Mouse (Mus musculus) liver, embryonic 11.5 days (tissue): ENCODE results near the gene Tk1. TPM values are rescaled to one million over a fixed set of nuclear protein-coding genes. Genes with fewer than 3 reads are reported as not detected.
A peak's percentile ranks its signal among the peaks of the same experiment; 100 is the strongest.

ENCODE experiments used
- ATAC-seq: fragments of 200-750 bp; cut with Nextera tagmentation; replicated peaks from 2 replicates; pipeline ENCODE4 v1.8.0; 2017; ENCODE audit warnings: moderate number of reproducible peaks, mild to moderate bottlenecking, moderate TSS enrichment, moderate library complexity; ENCODE audit not compliant: low FRiP score
- DNase-seq: peaks from one replicate; pipeline ENCODE4 v3.0.0-alpha.2; 2017; ENCODE audit warnings: low spot score
- H3K27ac ChIP-seq: fragments of 300-500 bp; sonication (generic); 2 replicates; pipeline ENCODE4 v1.5.1; 2014; ENCODE audit warnings: mild to moderate bottlenecking, low read depth, low read length, control low read depth
- H3K27me3 ChIP-seq: fragments of 300-500 bp; sonication (generic); replicated peaks from 2 replicates; pipeline ENCODE4 v1.6.1; 2014; ENCODE audit warnings: low read length, mixed read lengths; ENCODE audit not compliant: control insufficient read depth, insufficient read depth
- H3K36me3 ChIP-seq: fragments of 300-500 bp; sonication (generic); 2 replicates; pipeline ENCODE4 v1.6.1; 2014; ENCODE audit warnings: mild to moderate bottlenecking, low read length, moderate library complexity, mixed read lengths; ENCODE audit not compliant: control insufficient read depth, insufficient read depth
- H3K4me1 ChIP-seq: fragments of 300-500 bp; sonication (generic); replicated peaks from 2 replicates; pipeline ENCODE4 v1.6.1; 2014; ENCODE audit warnings: low read length, mixed read lengths; ENCODE audit not compliant: control insufficient read depth, insufficient read depth
- H3K4me2 ChIP-seq: fragments of 300-500 bp; sonication (generic); 2 replicates; pipeline ENCODE4 v1.6.1; 2014; ENCODE audit warnings: mild to moderate bottlenecking, control low read depth, moderate library complexity
- H3K4me3 ChIP-seq: fragments of 300-500 bp; sonication (generic); 2 replicates; pipeline ENCODE4 v1.5.1; 2014; ENCODE audit warnings: low read depth, low read length, control low read depth
- H3K9ac ChIP-seq: fragments of 300-500 bp; sonication (generic); 2 replicates; pipeline ENCODE4 v1.6.1; 2014; ENCODE audit warnings: low read depth, low read length, control low read depth
- H3K9me3 ChIP-seq: fragments of 300-500 bp; sonication (generic); 2 replicates; pipeline ENCODE4 v1.6.1; 2016; ENCODE audit warnings: low read length, inconsistent platforms, mixed read lengths; ENCODE audit not compliant: control insufficient read depth
- WGBS: fragments of 180-500 bp; shearing (Covaris S2); extraction: QIAGEN DNeasy Blood & Tissue Kit; methylation state at CpG from one replicate; pipeline ENCODE4 v1.1.7; 2014; 5-methylcytosine and 5-hydroxymethylcytosine counted together
- polyA plus RNA-seq: library from polyadenylated mRNA; unstranded; fragments of >200 nt; fragmentation: Nextera tagmentation; extraction: Ambion mirVana; gene quantifications from 2 replicates; pipeline ENCODE4 v1.2.1, GENCODE M21; 2014

The Tk1 gene
- polyA plus RNA-seq, 1 experiment from 2014 or later = 185 TPM

GRCm38 (mm10) chr11:117783683-117784309, 42.1 kb downstream of the Tk1 start:
- peak overlapping the region; percentile 66 for H3K4me3 ChIP-seq
- peak overlapping the region; percentile 100 for H3K4me2 ChIP-seq
- no peak for ATAC-seq
- H3K9me3 ChIP-seq = no peaks in the 10 kb centered on the region
- peaks cover 2% of the 10 kb centered on the region; the same call in 1 of the 2 replicates for H3K27me3 ChIP-seq
- H3K36me3 ChIP-seq = peaks cover 3% of the 10 kb centered on the region; the same call in 1 of the 2 replicates
- WGBS = 42% methylated on average over 10 of the region's 10 CpGs
- peak; percentile 47 for DNase-seq
- peak overlapping the region; percentile 95 for H3K9ac ChIP-seq
- H3K4me1 ChIP-seq = peaks cover 35% of the 10 kb centered on the region
- H3K27ac ChIP-seq = peak overlapping the region; percentile 99

DNA sequence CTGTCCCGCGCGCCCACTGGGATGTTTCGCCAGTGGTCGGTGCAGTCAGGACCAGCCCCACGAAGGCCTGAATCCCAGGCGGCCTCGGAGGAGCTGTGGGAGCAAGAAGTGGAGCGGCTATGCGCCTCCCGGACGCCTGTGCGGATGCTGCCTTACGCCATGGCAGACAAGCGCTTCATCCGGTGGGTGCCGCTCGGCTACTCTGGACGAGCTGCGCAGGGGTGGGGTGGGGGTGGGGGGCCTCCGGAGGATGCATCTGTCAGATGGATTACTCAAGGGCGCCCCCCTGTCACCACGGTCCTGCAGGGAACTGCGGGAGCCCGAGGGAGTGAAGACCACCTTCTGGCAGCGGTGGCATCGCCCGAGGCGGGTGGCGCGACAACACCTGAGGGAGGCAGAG, 42.8 kb downstream of the Tk1 start:
- peak overlapping the region; percentile 66 for H3K4me3 ChIP-seq
- DNase-seq (peak; percentile 78), ATAC-seq (peak; percentile 14; the same call in 1 of the 2 replicates)
- 2% methylated on average over 31 of the region's 31 CpGs for WGBS
- peaks cover 42% of the 10 kb centered on the region for H3K4me1 ChIP-seq
- H3K4me2 ChIP-seq = peak overlapping the region; percentile 100
- peaks cover 4% of the 10 kb centered on the region for H3K36me3 ChIP-seq
- peak overlapping the region; percentile 95 for H3K9ac ChIP-seq
- H3K27me3 ChIP-seq = peaks cover 2% of the 10 kb centered on the region; the same call in 1 of the 2 replicates
- no peaks in the 10 kb centered on the region for H3K9me3 ChIP-seq
- H3K27ac ChIP-seq = peak overlapping the region; percentile 99

DNA sequence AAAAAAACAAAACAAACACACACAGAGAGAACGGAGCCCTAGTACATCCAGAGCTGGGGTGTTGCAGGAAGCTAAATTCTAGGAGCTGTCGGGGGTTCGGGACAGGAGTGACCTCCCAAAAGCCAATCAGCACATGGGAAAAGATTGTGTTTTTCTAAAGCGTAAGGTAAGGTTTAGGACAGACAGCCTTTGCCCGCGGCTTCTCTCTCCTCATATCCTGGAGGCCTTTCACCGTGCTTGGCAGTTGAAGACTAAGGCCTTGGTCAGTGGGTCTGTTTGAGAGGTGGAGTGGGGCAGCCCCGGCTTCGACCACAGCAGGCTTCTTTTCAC, 43.2 kb downstream of the Tk1 start:
- H3K4me2 ChIP-seq = peak overlapping the region; percentile 100
- peak overlapping the region; percentile 95 for H3K9ac ChIP-seq
- peaks cover 2% of the 10 kb centered on the region; the same call in 1 of the 2 replicates for H3K27me3 ChIP-seq
- DNase-seq (no peak), ATAC-seq (no peak)
- no peaks in the 10 kb centered on the region for H3K9me3 ChIP-seq
- H3K36me3 ChIP-seq = peaks cover 8% of the 10 kb centered on the region
- 30% methylated on average over 9 of the region's 9 CpGs for WGBS
- peak overlapping the region; percentile 66 for H3K4me3 ChIP-seq
- H3K27ac ChIP-seq = peak overlapping the region; percentile 99
- H3K4me1 ChIP-seq = peaks cover 44% of the 10 kb centered on the region

- ATAC-seq = peak; percentile 54
- Histone ChIP-seq H3K9ac (peak within 1 kb of the TSS; percentile 95), H3K4me2 (peak within 1 kb of the TSS; percentile 100), H3K4me1 (peaks cover 44% of the 10 kb centered on the region), H3K27ac (peak within 1 kb of the TSS; percentile 99), H3K27me3 (peaks cover 2% of the 10 kb centered on the region; the same call in 1 of the 2 replicates), H3K36me3 (peaks cover 8% of the 10 kb centered on the region), H3K9me3 (no peaks in the 10 kb centered on the region), H3K4me3 (peak within 1 kb of the TSS; percentile 66)
- 21% methylated on average over 24 of the region's 24 CpGs for WGBS
- peak; percentile 70 for DNase-seq
Measured at GRCm38 (mm10) chr11:117781993-117782704, 43.7 kb downstream of the Tk1 start, which contains the start of the genes Tmc8 and Tmc6. Gene Tmc8 (plus strand): TSS chr11:117782076. Gene Tmc6 (minus strand): TSS chr11:117782198.

DNA sequence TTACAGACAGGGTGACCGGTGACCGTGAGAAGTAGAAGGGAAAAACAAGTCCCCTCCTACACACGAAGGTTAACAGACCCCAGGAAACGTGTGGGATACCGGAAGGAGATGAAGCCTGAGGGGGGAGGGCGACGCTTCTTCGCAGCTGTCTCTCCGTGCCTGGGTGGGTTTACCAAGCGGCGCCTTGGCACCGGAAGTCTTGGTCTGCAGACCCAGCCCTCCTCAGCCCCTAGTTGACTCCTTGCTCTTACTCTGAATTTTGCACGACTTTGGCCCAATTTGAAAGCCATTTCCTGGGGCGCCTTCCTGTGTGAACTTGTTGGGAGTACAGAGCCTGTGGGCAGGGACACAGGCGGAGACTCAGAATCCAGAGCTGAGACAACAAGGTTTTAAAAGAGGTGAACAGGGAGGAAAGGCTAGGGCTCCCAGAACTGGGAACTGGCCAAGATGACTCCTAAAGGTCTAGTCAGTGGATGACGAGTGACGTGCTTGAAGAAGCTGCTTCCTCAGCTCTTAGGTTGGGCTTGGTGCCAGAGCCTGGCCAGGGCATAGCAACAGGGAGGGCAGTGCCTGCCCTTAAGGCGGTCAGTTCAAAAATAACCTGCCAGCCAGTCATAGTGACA, 44.6 kb downstream of the Tk1 start:
- H3K36me3 ChIP-seq = peaks cover 12% of the 10 kb centered on the region
- ATAC-seq (peak; percentile 2), DNase-seq (peak; percentile 60)

DNA sequence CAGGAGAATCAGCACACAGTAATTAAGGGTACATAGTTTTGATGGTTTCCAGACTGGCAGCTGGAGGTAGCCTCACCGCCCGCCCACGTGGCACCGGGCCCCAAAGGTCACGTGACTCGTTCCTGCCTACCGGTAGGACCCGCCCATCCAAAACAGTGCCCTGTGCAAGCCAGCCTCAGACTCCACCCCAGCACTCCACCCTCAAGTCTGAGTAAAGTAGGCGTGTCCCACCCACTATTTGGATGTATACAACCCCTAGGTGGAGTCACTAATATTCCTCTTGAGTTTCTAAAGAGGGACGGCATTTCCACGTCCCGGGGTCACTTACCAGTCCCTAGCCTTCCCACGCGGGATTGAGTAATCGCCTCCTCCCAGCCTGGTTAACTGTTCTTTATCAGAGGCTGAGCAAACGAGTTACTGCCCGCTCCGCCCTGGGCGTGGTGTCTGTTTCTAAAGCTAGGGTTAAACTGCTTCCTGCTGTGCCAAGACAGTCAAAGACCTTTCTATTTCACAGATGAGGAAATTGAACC, 45.2 kb downstream of the Tk1 start:
- peaks cover 40% of the 10 kb centered on the region for H3K4me1 ChIP-seq
- peak overlapping the region; percentile 95 for H3K9ac ChIP-seq
- no peaks in the 10 kb centered on the region for H3K9me3 ChIP-seq
- peak; percentile 88 for DNase-seq
- peak overlapping the region; percentile 99 for H3K27ac ChIP-seq
- H3K4me3 ChIP-seq = peak overlapping the region; percentile 66
- H3K27me3 ChIP-seq = peaks cover 2% of the 10 kb centered on the region; the same call in 1 of the 2 replicates
- under 1% methylated on average over 19 of the region's 19 CpGs for WGBS
- peaks cover 16% of the 10 kb centered on the region for H3K36me3 ChIP-seq
- peak overlapping the region; percentile 100 for H3K4me2 ChIP-seq
- peak; percentile 80 for ATAC-seq

More for the DNA sequence above, 44.6 kb downstream of the Tk1 start:
- peaks cover 43% of the 10 kb centered on the region for H3K4me1 ChIP-seq
- peak overlapping the region; percentile 99 for H3K27ac ChIP-seq
- H3K4me3 ChIP-seq = peak overlapping the region; percentile 66
- peak overlapping the region; percentile 100 for H3K4me2 ChIP-seq
- 10% methylated on average over 18 of the region's 18 CpGs for WGBS
- H3K27me3 ChIP-seq = peaks cover 2% of the 10 kb centered on the region; the same call in 1 of the 2 replicates
- H3K9me3 ChIP-seq = no peaks in the 10 kb centered on the region
- peak overlapping the region; percentile 95 for H3K9ac ChIP-seq

DNA sequence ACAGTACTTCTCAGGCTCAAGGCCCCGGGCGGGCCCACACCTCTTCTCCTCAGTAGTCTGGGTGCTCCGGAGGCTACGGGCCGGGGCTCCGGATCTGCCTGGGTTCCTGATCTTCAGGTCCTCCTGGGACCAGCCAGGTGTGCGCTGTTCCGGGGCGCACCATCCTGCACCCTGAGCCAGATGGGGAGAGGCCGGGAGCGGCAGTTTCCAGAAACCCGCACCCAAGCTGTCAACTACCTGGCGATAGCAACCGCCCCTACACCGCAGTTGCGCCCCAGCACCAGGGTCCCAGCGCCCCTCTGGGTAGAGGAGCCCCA, 45.7 kb downstream of the Tk1 start:
- DNase-seq = no peak
- H3K4me1 ChIP-seq = peaks cover 40% of the 10 kb centered on the region

GRCm38 (mm10) chr11:117779434-117780198, 46.3 kb downstream of the Tk1 start:
- peaks cover 24% of the 10 kb centered on the region for H3K36me3 ChIP-seq
- 1% methylated on average over 38 of the region's 38 CpGs for WGBS

More for the DNA sequence above, 45.7 kb downstream of the Tk1 start:
- WGBS = under 1% methylated on average over 17 of the region's 17 CpGs
- Histone ChIP-seq H3K9ac (peak overlapping the region; percentile 95), H3K4me2 (peak overlapping the region; percentile 100), H3K9me3 (no peaks in the 10 kb centered on the region), H3K36me3 (peaks cover 21% of the 10 kb centered on the region), H3K4me3 (peak overlapping the region; percentile 66), H3K27me3 (peaks cover 2% of the 10 kb centered on the region; the same call in 1 of the 2 replicates), H3K27ac (peak overlapping the region; percentile 99)
- peak; percentile 8 for ATAC-seq

More at GRCm38 (mm10) chr11:117779434-117780198, 46.3 kb downstream of the Tk1 start:
- DNase-seq (peak; percentile 63), ATAC-seq (no peak; the same call in 1 of the 2 replicates)
- Histone ChIP-seq H3K27me3 (peaks cover 2% of the 10 kb centered on the region; the same call in 1 of the 2 replicates), H3K4me1 (peaks cover 40% of the 10 kb centered on the region), H3K9me3 (no peaks in the 10 kb centered on the region), H3K27ac (peak overlapping the region; percentile 99), H3K4me2 (peak overlapping the region; percentile 100), H3K9ac (peak overlapping the region; percentile 95), H3K4me3 (peak overlapping the region; percentile 66)
